Mouse (Mus musculus) adrenal gland, postnatal 10 days (tissue): ENCODE results near the gene Fxyd1. TPM values are rescaled to one million over a fixed set of nuclear protein-coding genes. Genes with fewer than 3 reads are reported as not detected.
A peak's percentile ranks its signal among the peaks of the same experiment; 100 is the strongest.

ENCODE experiments used
- DNase-seq: peaks from one replicate; pipeline ENCODE4 v3.0.0; 2021; ENCODE audit warnings: mixed read lengths
- total RNA-seq, 2 experiments: library from RNA; stranded (reverse); gene quantifications; 2 replicates each; pipeline ENCODE4 v1.2.3; 2021

The Fxyd1 gene
- total RNA-seq, 2 experiments from 2014 or later = 353 to 358 TPM

GRCm38 (mm10) chr7:31052636-31053434 is 4.2 kb downstream of the Fxyd1 start:
- DNase-seq = peak; percentile 55

GRCm38 (mm10) chr7:31052251-31052635 is 4.8 kb downstream of the Fxyd1 start:
- no peak for DNase-seq

- DNase-seq = no peak
Observed at GRCm38 (mm10) chr7:31051321-31052021, 5.5 kb downstream of the Fxyd1 start, which contains the start of gene Fxyd7. Gene Fxyd7 (minus strand): TSS chr7:31051467.

GRCm38 (mm10) chr7:31050921-31051320 is 6.1 kb downstream of the Fxyd1 start:
- DNase-seq = no peak

GRCm38 (mm10) chr7:31050487-31050886 is 6.5 kb downstream of the Fxyd1 start:
- DNase-seq = no peak

- no peak for DNase-seq
Observed at GRCm38 (mm10) chr7:31049846-31050281, 7.1 kb downstream of the Fxyd1 start.

GRCm38 (mm10) chr7:31049135-31049845 is 7.7 kb downstream of the Fxyd1 start:
- no peak for DNase-seq

- DNase-seq = no peak
Observed at GRCm38 (mm10) chr7:31042431-31042910, 14.5 kb downstream of the Fxyd1 start, which contains the start of gene Fxyd5. Gene Fxyd5 (minus strand): TSS chr7:31042481.

GRCm38 (mm10) chr7:31041662-31042315 is 15.2 kb downstream of the Fxyd1 start:
- peak; percentile 61 for DNase-seq

- no peak for DNase-seq
Observed at GRCm38 (mm10) chr7:31041023-31041407, 16.0 kb downstream of the Fxyd1 start.

GRCm38 (mm10) chr7:31040281-31041022 is 16.5 kb downstream of the Fxyd1 start:
- DNase-seq = no peak

GRCm38 (mm10) chr7:31039011-31039410 is 18.0 kb downstream of the Fxyd1 start:
- DNase-seq = no peak

- no peak for DNase-seq
Observed at GRCm38 (mm10) chr7:31037675-31038074, 19.3 kb downstream of the Fxyd1 start.

GRCm38 (mm10) chr7:31036917-31037316 is 20.1 kb downstream of the Fxyd1 start:
- DNase-seq = no peak

GRCm38 (mm10) chr7:31035291-31035690 is 21.7 kb downstream of the Fxyd1 start:
- DNase-seq = no peak

GRCm38 (mm10) chr7:31034789-31035188 is 22.2 kb downstream of the Fxyd1 start:
- DNase-seq = no peak

GRCm38 (mm10) chr7:31033409-31034165 is 23.4 kb downstream of the Fxyd1 start:
- no peak for DNase-seq

GRCm38 (mm10) chr7:31031731-31032130 is 25.3 kb downstream of the Fxyd1 start:
- DNase-seq = no peak

- no peak for DNase-seq
Observed at GRCm38 (mm10) chr7:31030717-31031116, 26.3 kb downstream of the Fxyd1 start.

- DNase-seq = no peak
Observed at GRCm38 (mm10) chr7:31028609-31029008, 28.4 kb downstream of the Fxyd1 start.
